Mouse (Mus musculus): ENCODE results near the gene Gm10577. TPM values are rescaled to one million over a fixed set of nuclear protein-coding genes. Genes with fewer than 3 reads are reported as not detected.

Gene Gm10577
- total RNA-seq (2021), result not detected
- long read RNA-seq, experiment 1, result 0 reads
- long read RNA-seq, experiment 2, result 0 reads

GRCm38 (mm10) chr4:101020596-101020995 is at the start of gene Gm10577:
Gene Gm10577 (minus strand): TSS chr4:101020696.
- intact Hi-C loops (cut with DNase I), result no loop called here
- DNase-seq (ENCODE audit: extremely low spot score in 1 of 2, low spot score in 2 of 2), result no peak
- no peak for TF ChIP-seq CTCF (IDR thresholded peaks at IDR 0.05)
- no peak within 1 kb of the TSS for H3K27ac ChIP-seq
- no peak within 1 kb of the TSS for H3K4me3 ChIP-seq

- intact Hi-C loops (cut with DNase I), result no loop called here
- peak; percentile 23 to 29 for DNase-seq (ENCODE audit: extremely low spot score in 1 of 2, low spot score in 2 of 2)
- H3K4me3 ChIP-seq, result peak overlapping the region; percentile 65
- peak overlapping the region; percentile 66 for H3K27ac ChIP-seq
- no peak for TF ChIP-seq CTCF (IDR thresholded peaks at IDR 0.05)
Observed at GRCm38 (mm10) chr4:101069154-101069971, 48.9 kb upstream of the Gm10577 start.

DNA sequence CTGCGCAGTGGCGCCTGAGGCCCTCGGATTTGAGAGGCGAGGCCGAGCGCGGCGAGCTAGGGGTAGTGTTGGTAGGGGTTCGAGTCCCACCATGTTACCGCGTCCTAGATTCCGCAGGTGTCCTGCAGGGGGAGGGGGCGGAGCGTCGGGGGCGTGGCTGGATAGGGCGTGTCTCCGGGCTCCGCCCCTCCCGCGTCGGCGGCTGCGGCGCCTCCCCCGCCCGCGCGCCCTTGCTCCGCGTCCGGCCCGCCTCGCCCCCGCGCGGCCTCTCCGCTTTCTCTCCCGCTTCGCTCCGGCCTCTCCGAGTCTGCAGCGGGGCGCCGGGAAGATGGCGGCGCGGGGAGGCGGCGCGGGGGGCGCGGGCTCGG is 48.3 kb upstream of the Gm10577 start, which contains the start of gene Raver2:
Gene Raver2 (plus strand): TSS at position 198 of the 368 bp plus-strand sequence.
- Histone ChIP-seq H3K27ac (peak within 1 kb of the TSS; percentile 66), H3K4me3 (peak within 1 kb of the TSS; percentile 65)
- no peak; the same call in 1 of the 2 replicates for TF ChIP-seq CTCF (IDR thresholded peaks at IDR 0.05)
- DNase-seq (ENCODE audit: extremely low spot score in 1 of 2, low spot score in 2 of 2), result peak; percentile 66
- intact Hi-C loops (cut with DNase I), result no loop called here

GRCm38 (mm10) chr4:101066401-101066800 is 45.9 kb upstream of the Gm10577 start:
- no peak overlapping the region for H3K27ac ChIP-seq
- H3K4me3 ChIP-seq, result no peak overlapping the region
- intact Hi-C loops (cut with DNase I), result no loop called here
- TF ChIP-seq CTCF (IDR thresholded peaks at IDR 0.05), result no peak
- no peak for DNase-seq (ENCODE audit: extremely low spot score in 1 of 2, low spot score in 2 of 2)

GRCm38 (mm10) chr4:101062146-101062545 is 41.6 kb upstream of the Gm10577 start:
- TF ChIP-seq CTCF (IDR thresholded peaks at IDR 0.05), result no peak
- no peak overlapping the region for H3K27ac ChIP-seq
- DNase-seq (ENCODE audit: extremely low spot score in 1 of 2, low spot score in 2 of 2), result no peak
- intact Hi-C loops (cut with DNase I), result no loop called here
- no peak overlapping the region for H3K4me3 ChIP-seq

- no peak for TF ChIP-seq CTCF (IDR thresholded peaks at IDR 0.05)
- Histone ChIP-seq H3K27ac (no peak overlapping the region), H3K4me3 (no peak overlapping the region)
- intact Hi-C loops (cut with DNase I), result no loop called here
- no peak for DNase-seq (ENCODE audit: extremely low spot score in 1 of 2, low spot score in 2 of 2)
Observed at GRCm38 (mm10) chr4:101046576-101046975, 26.1 kb upstream of the Gm10577 start.

DNA sequence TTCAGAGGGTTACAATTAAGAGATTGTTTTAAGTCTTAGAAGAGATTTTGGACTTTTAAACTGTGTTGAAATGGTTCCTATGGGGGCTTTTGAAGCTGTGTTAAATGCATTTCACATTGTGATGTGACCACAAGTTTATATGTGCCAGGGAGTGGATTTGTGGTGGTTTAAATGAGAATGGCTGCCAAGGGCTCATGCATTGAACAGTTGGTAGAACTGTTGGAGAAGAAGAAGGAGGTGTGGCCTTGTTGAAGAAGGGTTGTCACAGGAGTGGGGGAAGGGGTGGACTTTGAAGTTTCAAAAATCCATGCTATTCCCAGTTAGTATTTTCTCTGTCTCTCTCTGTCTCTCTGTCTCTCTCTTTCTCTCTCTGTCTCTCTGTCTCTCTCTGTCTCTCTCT is 23.7 kb upstream of the Gm10577 start:
- intact Hi-C loops (cut with DNase I), result no loop called here
- Histone ChIP-seq H3K27ac (no peak overlapping the region), H3K4me3 (no peak overlapping the region)
- no peak for DNase-seq (ENCODE audit: extremely low spot score in 1 of 2, low spot score in 2 of 2)
- TF ChIP-seq CTCF (IDR thresholded peaks at IDR 0.05), result no peak

GRCm38 (mm10) chr4:101043691-101044090 is 23.2 kb upstream of the Gm10577 start:
- no peak overlapping the region for H3K27ac ChIP-seq
- no peak overlapping the region for H3K4me3 ChIP-seq
- intact Hi-C loops (cut with DNase I), result no loop called here
- no peak for DNase-seq (ENCODE audit: extremely low spot score in 1 of 2, low spot score in 2 of 2)
- no peak for TF ChIP-seq CTCF (IDR thresholded peaks at IDR 0.05)

DNA sequence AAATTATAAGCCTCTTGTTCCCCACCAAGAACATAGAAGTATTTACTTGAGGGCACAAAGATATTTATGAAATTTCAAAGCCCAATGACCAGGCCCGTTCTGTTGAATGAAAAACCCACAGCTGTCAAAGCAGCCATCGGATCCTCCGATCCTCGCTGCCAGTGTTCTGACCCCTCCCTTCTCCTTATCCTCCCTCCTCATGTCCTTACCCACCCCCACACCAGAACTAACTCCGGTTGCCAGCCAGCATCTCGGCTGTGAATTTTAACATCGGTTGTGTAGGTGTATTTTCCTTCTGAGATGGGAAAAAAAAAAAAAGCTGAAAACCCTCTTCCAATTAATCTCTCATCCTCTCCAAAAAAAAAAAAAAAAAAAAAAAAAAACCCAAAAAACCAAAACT is 16.7 kb upstream of the Gm10577 start:
- intact Hi-C loops (cut with DNase I), result no loop called here
- no peak for TF ChIP-seq CTCF (IDR thresholded peaks at IDR 0.05)
- Histone ChIP-seq H3K27ac (peak overlapping the region; percentile 53; the same call in 1 of the 2 replicates), H3K4me3 (no peak overlapping the region)
- peak; percentile 31 to 45 for DNase-seq (ENCODE audit: extremely low spot score in 1 of 2, low spot score in 2 of 2)

- H3K27ac ChIP-seq, result no peak overlapping the region
- TF ChIP-seq CTCF (IDR thresholded peaks at IDR 0.05), result no peak
- intact Hi-C loops (cut with DNase I), result no loop called here
- DNase-seq (ENCODE audit: extremely low spot score in 1 of 2, low spot score in 2 of 2), result no peak
- no peak overlapping the region for H3K4me3 ChIP-seq
Observed at GRCm38 (mm10) chr4:101035131-101035530, 14.6 kb upstream of the Gm10577 start.

DNA sequence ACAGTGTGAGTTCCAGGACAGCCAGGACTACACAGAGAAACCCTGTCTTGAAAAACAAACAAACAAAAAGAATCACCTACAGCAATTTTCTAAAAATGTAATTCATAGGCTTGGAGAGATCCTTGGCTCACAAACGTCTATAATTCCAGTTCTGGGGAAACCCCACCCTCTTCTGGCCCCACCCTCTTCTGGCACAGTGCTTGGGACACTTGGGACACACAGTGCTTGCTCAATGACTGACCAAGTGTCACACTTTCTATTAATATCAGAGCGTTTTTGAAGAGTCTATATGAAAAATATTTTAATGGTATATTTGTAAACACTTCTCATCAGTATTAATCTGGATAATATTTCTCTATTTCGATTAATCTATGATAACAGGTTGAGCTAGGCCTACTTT is 12.6 kb upstream of the Gm10577 start:
- Histone ChIP-seq H3K27ac (no peak overlapping the region), H3K4me3 (no peak overlapping the region)
- no peak for TF ChIP-seq CTCF (IDR thresholded peaks at IDR 0.05)
- intact Hi-C loops (cut with DNase I), result no loop called here
- no peak for DNase-seq (ENCODE audit: extremely low spot score in 1 of 2, low spot score in 2 of 2)

GRCm38 (mm10) chr4:101027852-101028411 is 7.4 kb upstream of the Gm10577 start:
- intact Hi-C loops (cut with DNase I), result no loop called here
- no peak overlapping the region for H3K27ac ChIP-seq
- H3K4me3 ChIP-seq, result no peak overlapping the region
- DNase-seq (ENCODE audit: extremely low spot score in 1 of 2, low spot score in 2 of 2), result no peak
- TF ChIP-seq CTCF (IDR thresholded peaks at IDR 0.05), result no peak
